Mouse (Mus musculus): ENCODE measurements around the gene Ppme1. TPM values are rescaled to one million over a fixed set of nuclear protein-coding genes. Genes with fewer than 3 reads are reported as not detected.
A peak's percentile ranks its signal among the peaks of the same experiment; 100 is the strongest.

Ppme1 gene
- polyA plus RNA-seq, 1 experiment from 2014 or later, result 55.6 TPM

- Histone ChIP-seq H3K27me3 (replicated peaks) (no peaks in the 10 kb centered on the region), H3K4me3 (no peak overlapping the region), H3K9me3 (replicated peaks) (no peaks in the 10 kb centered on the region), H3K36me3 (peaks cover 52% of the 10 kb centered on the region), H3K4me1 (replicated peaks) (0 out of 2 replicates have a peak, but pooled peaks cover 2% of the 10 kb centered on the region), H3K4me2 (no peak overlapping the region), H3K9ac (no peak overlapping the region), H3K27ac (ENCODE audit: poor library complexity, severe bottlenecking) (no peak overlapping the region)
- ATAC-seq (ENCODE audit: insufficient number of reproducible peaks, low FRiP score), result no peak
- WGBS, result 83% methylated on average over 2 of the region's 2 CpGs
Observed at GRCm38 (mm10) chr7:100378257-100378656, 6.2 kb upstream of the Ppme1 start.

GRCm38 (mm10) chr7:100372452-100372980, 409 bp upstream of the Ppme1 start:
- Histone ChIP-seq H3K4me2 (peak overlapping the region; percentile 79), H3K4me3 (peak overlapping the region; percentile 80), H3K27ac (ENCODE audit: poor library complexity, severe bottlenecking) (peak overlapping the region; percentile 85), H3K9ac (peak overlapping the region; percentile 74), H3K27me3 (replicated peaks) (no peaks in the 10 kb centered on the region), H3K9me3 (replicated peaks) (no peaks in the 10 kb centered on the region), H3K36me3 (peaks cover 19% of the 10 kb centered on the region), H3K4me1 (replicated peaks) (peaks cover 11% of the 10 kb centered on the region)
- 8% methylated on average over 17 of the region's 17 CpGs for WGBS
- ATAC-seq (ENCODE audit: insufficient number of reproducible peaks, low FRiP score), result no peak

- no peak overlapping the region; the same call in 1 of the 2 replicates for H3K27ac ChIP-seq (ENCODE audit: poor library complexity, severe bottlenecking)
- no peak overlapping the region for H3K4me3 ChIP-seq
- H3K27me3 ChIP-seq (replicated peaks), result no peaks in the 10 kb centered on the region
- no peaks in the 10 kb centered on the region for H3K9me3 ChIP-seq (replicated peaks)
- no peak overlapping the region for H3K4me2 ChIP-seq
- no peaks in the 10 kb centered on the region for H3K36me3 ChIP-seq
- 39% methylated on average over 6 of the region's 6 CpGs for WGBS
- no peak overlapping the region; the same call in 1 of the 2 replicates for H3K9ac ChIP-seq
- ATAC-seq (ENCODE audit: insufficient number of reproducible peaks, low FRiP score), result no peak
- peaks cover 13% of the 10 kb centered on the region for H3K4me1 ChIP-seq (replicated peaks)
Observed at GRCm38 (mm10) chr7:100364888-100365287, 7.2 kb downstream of the Ppme1 start.

GRCm38 (mm10) chr7:100363162-100363561, 8.9 kb downstream of the Ppme1 start:
- no peaks in the 10 kb centered on the region for H3K27me3 ChIP-seq (replicated peaks)
- H3K4me1 ChIP-seq (replicated peaks), result peaks cover 13% of the 10 kb centered on the region
- no peaks in the 10 kb centered on the region for H3K9me3 ChIP-seq (replicated peaks)
- H3K36me3 ChIP-seq, result no peaks in the 10 kb centered on the region
- no peak overlapping the region for H3K4me3 ChIP-seq
- H3K27ac ChIP-seq (ENCODE audit: poor library complexity, severe bottlenecking), result no peak overlapping the region
- 81% methylated on average over 2 of the region's 2 CpGs for WGBS
- no peak overlapping the region for H3K4me2 ChIP-seq
- no peak for ATAC-seq (ENCODE audit: insufficient number of reproducible peaks, low FRiP score)
- no peak overlapping the region for H3K9ac ChIP-seq

- no peak overlapping the region for H3K27ac ChIP-seq (ENCODE audit: poor library complexity, severe bottlenecking)
- peaks cover 4% of the 10 kb centered on the region for H3K4me1 ChIP-seq (replicated peaks)
- H3K36me3 ChIP-seq, result peaks cover 9% of the 10 kb centered on the region
- no peak overlapping the region for H3K4me3 ChIP-seq
- no peaks in the 10 kb centered on the region for H3K9me3 ChIP-seq (replicated peaks)
- no peak overlapping the region for H3K4me2 ChIP-seq
- H3K27me3 ChIP-seq (replicated peaks), result no peaks in the 10 kb centered on the region
- no peak overlapping the region for H3K9ac ChIP-seq
- ATAC-seq (ENCODE audit: insufficient number of reproducible peaks, low FRiP score), result no peak
Observed at GRCm38 (mm10) chr7:100357856-100358255, 14.3 kb downstream of the Ppme1 start.

- 95% methylated on average over 1 of the region's 1 CpGs for WGBS
- H3K4me3 ChIP-seq, result no peak overlapping the region
- peaks cover 12% of the 10 kb centered on the region for H3K36me3 ChIP-seq
- no peak overlapping the region for H3K9ac ChIP-seq
- H3K27me3 ChIP-seq (replicated peaks), result no peaks in the 10 kb centered on the region
- H3K4me2 ChIP-seq, result no peak overlapping the region
- no peaks in the 10 kb centered on the region for H3K4me1 ChIP-seq (replicated peaks)
- H3K27ac ChIP-seq (ENCODE audit: poor library complexity, severe bottlenecking), result no peak overlapping the region
- no peaks in the 10 kb centered on the region for H3K9me3 ChIP-seq (replicated peaks)
- no peak for ATAC-seq (ENCODE audit: insufficient number of reproducible peaks, low FRiP score)
Observed at GRCm38 (mm10) chr7:100356768-100357167, 15.3 kb downstream of the Ppme1 start.

GRCm38 (mm10) chr7:100356324-100356723, 15.8 kb downstream of the Ppme1 start:
- H3K9ac ChIP-seq, result no peak overlapping the region
- no peak overlapping the region for H3K27ac ChIP-seq (ENCODE audit: poor library complexity, severe bottlenecking)
- H3K9me3 ChIP-seq (replicated peaks), result no peaks in the 10 kb centered on the region
- H3K36me3 ChIP-seq, result peaks cover 16% of the 10 kb centered on the region
- no peak overlapping the region for H3K4me2 ChIP-seq
- no peak overlapping the region for H3K4me3 ChIP-seq
- 91% methylated on average over 5 of the region's 5 CpGs for WGBS
- H3K4me1 ChIP-seq (replicated peaks), result no peaks in the 10 kb centered on the region
- H3K27me3 ChIP-seq (replicated peaks), result no peaks in the 10 kb centered on the region
- ATAC-seq (ENCODE audit: insufficient number of reproducible peaks, low FRiP score), result no peak

GRCm38 (mm10) chr7:100354984-100355383, 17.1 kb downstream of the Ppme1 start:
- H3K27ac ChIP-seq (ENCODE audit: poor library complexity, severe bottlenecking), result no peak overlapping the region
- peaks cover 20% of the 10 kb centered on the region for H3K36me3 ChIP-seq
- no peaks in the 10 kb centered on the region for H3K27me3 ChIP-seq (replicated peaks)
- no peaks in the 10 kb centered on the region for H3K9me3 ChIP-seq (replicated peaks)
- no peaks in the 10 kb centered on the region for H3K4me1 ChIP-seq (replicated peaks)
- 57% methylated on average over 4 of the region's 4 CpGs for WGBS
- no peak overlapping the region for H3K4me2 ChIP-seq
- ATAC-seq (ENCODE audit: insufficient number of reproducible peaks, low FRiP score), result no peak
- H3K4me3 ChIP-seq, result no peak overlapping the region
- H3K9ac ChIP-seq, result no peak overlapping the region

GRCm38 (mm10) chr7:100335921-100336320, 36.2 kb downstream of the Ppme1 start:
- Histone ChIP-seq H3K4me2 (no peak overlapping the region), H3K36me3 (peaks cover 84% of the 10 kb centered on the region), H3K9me3 (replicated peaks) (no peaks in the 10 kb centered on the region), H3K27me3 (replicated peaks) (no peaks in the 10 kb centered on the region), H3K4me1 (replicated peaks) (no peaks in the 10 kb centered on the region), H3K9ac (no peak overlapping the region), H3K27ac (ENCODE audit: poor library complexity, severe bottlenecking) (no peak overlapping the region), H3K4me3 (no peak overlapping the region)
- 87% methylated on average over 2 of the region's 2 CpGs for WGBS
- ATAC-seq (ENCODE audit: insufficient number of reproducible peaks, low FRiP score), result no peak

- Histone ChIP-seq H3K4me2 (no peak overlapping the region), H3K36me3 (peaks cover 87% of the 10 kb centered on the region), H3K4me3 (no peak overlapping the region), H3K27ac (ENCODE audit: poor library complexity, severe bottlenecking) (no peak overlapping the region), H3K9me3 (replicated peaks) (no peaks in the 10 kb centered on the region), H3K4me1 (replicated peaks) (no peaks in the 10 kb centered on the region), H3K9ac (no peak overlapping the region), H3K27me3 (replicated peaks) (no peaks in the 10 kb centered on the region)
- 81% methylated on average over 3 of the region's 3 CpGs for WGBS
- no peak for ATAC-seq (ENCODE audit: insufficient number of reproducible peaks, low FRiP score)
Observed at GRCm38 (mm10) chr7:100331269-100331668, 40.8 kb downstream of the Ppme1 start.

GRCm38 (mm10) chr7:100328636-100329035, 43.5 kb downstream of the Ppme1 start:
- no peak overlapping the region for H3K4me3 ChIP-seq
- H3K4me1 ChIP-seq (replicated peaks), result no peaks in the 10 kb centered on the region
- no peak for ATAC-seq (ENCODE audit: insufficient number of reproducible peaks, low FRiP score)
- peaks cover 79% of the 10 kb centered on the region for H3K36me3 ChIP-seq
- 81% methylated on average over 4 of the region's 4 CpGs for WGBS
- H3K4me2 ChIP-seq, result no peak overlapping the region
- H3K9me3 ChIP-seq (replicated peaks), result no peaks in the 10 kb centered on the region
- H3K27me3 ChIP-seq (replicated peaks), result no peaks in the 10 kb centered on the region
- H3K9ac ChIP-seq, result no peak overlapping the region
- H3K27ac ChIP-seq (ENCODE audit: poor library complexity, severe bottlenecking), result no peak overlapping the region

GRCm38 (mm10) chr7:100327514-100327913, 44.6 kb downstream of the Ppme1 start:
- no peak for ATAC-seq (ENCODE audit: insufficient number of reproducible peaks, low FRiP score)
- no peaks in the 10 kb centered on the region for H3K4me1 ChIP-seq (replicated peaks)
- no peak overlapping the region for H3K4me2 ChIP-seq
- H3K9ac ChIP-seq, result no peak overlapping the region
- 77% methylated on average over 7 of the region's 7 CpGs for WGBS
- H3K27ac ChIP-seq (ENCODE audit: poor library complexity, severe bottlenecking), result no peak overlapping the region
- no peaks in the 10 kb centered on the region for H3K27me3 ChIP-seq (replicated peaks)
- no peaks in the 10 kb centered on the region for H3K9me3 ChIP-seq (replicated peaks)
- H3K4me3 ChIP-seq, result no peak overlapping the region
- peaks cover 69% of the 10 kb centered on the region for H3K36me3 ChIP-seq

All from heart, embryonic 12.5 days (tissue).